ENCODE assay signal across 27 mouse cellular contexts in genomic region chr10:9860022-9860421, GRCm38 (mm10).
"Had no signal": no experiment of that assay in that cellular context is flagged by ENCODE, and none has a peak within 500 bp of the region (broad histone marks: within the 10 kb centered on the region; RNA-seq: fewer than 3 reads in every experiment).

No protein-coding gene starts in this region.

- H3K9ac ChIP-seq: embryonic facial prominence, embryonic 12.5 days; embryonic facial prominence, embryonic 13.5 days; embryonic facial prominence, embryonic 15.5 days; forebrain, embryonic 12.5 days; forebrain, embryonic 13.5 days; forebrain, embryonic 15.5 days; forebrain, postnatal 0 days had no signal

- H3K27ac ChIP-seq: embryonic facial prominence, embryonic 10.5 days; embryonic facial prominence, embryonic 12.5 days; embryonic facial prominence, embryonic 13.5 days; embryonic facial prominence, embryonic 15.5 days; forebrain, embryonic 10.5 days; forebrain, embryonic 12.5 days; forebrain, embryonic 13.5 days; forebrain, embryonic 15.5 days; gastrocnemius, adult 2 months; heart, adult 2 months had no signal

- DNase-seq: cerebellum, adult 8-10 months; cerebellum, adult 9-10 months; cerebellum, adult 9-11 months; cerebellum, postnatal 10 days; cerebellum, postnatal 14 days; cerebellum, postnatal 25 days; cerebellum, postnatal 36 days; forebrain, postnatal 0 days; gastrocnemius, adult 2 months; gastrocnemius, postnatal 10 days; gastrocnemius, postnatal 14 days; gastrocnemius, postnatal 25 days; gastrocnemius, postnatal 36 days; heart, adult 11 months; heart, adult 18-20 months; heart, adult 2 months had no signal

- H3K4me1 ChIP-seq: embryonic facial prominence, embryonic 10.5 days; embryonic facial prominence, embryonic 12.5 days; embryonic facial prominence, embryonic 13.5 days; embryonic facial prominence, embryonic 15.5 days; forebrain, embryonic 12.5 days; forebrain, embryonic 15.5 days had no signal

- ATAC-seq: forebrain, embryonic 13.5 days; forebrain, embryonic 14.5 days; forebrain, embryonic 15.5 days; forebrain, embryonic 16.5 days; forebrain, postnatal 0 days had no signal

- H3K9me3 ChIP-seq: embryonic facial prominence, embryonic 10.5 days; embryonic facial prominence, embryonic 12.5 days; embryonic facial prominence, embryonic 13.5 days; embryonic facial prominence, embryonic 15.5 days; forebrain, embryonic 12.5 days; forebrain, embryonic 13.5 days; forebrain, embryonic 15.5 days had no signal

- H3K36me3 ChIP-seq: embryonic facial prominence, embryonic 15.5 days had no signal

- H3K27me3 ChIP-seq: embryonic facial prominence, embryonic 12.5 days; embryonic facial prominence, embryonic 13.5 days; embryonic facial prominence, embryonic 15.5 days; forebrain, embryonic 12.5 days; forebrain, embryonic 13.5 days; forebrain, embryonic 15.5 days had no signal

- H3K4me2 ChIP-seq: embryonic facial prominence, embryonic 12.5 days; embryonic facial prominence, embryonic 13.5 days; embryonic facial prominence, embryonic 15.5 days; forebrain, embryonic 12.5 days; forebrain, embryonic 13.5 days; forebrain, embryonic 15.5 days had no signal

- H3K4me3 ChIP-seq: embryonic facial prominence, embryonic 10.5 days; embryonic facial prominence, embryonic 12.5 days; embryonic facial prominence, embryonic 13.5 days; embryonic facial prominence, embryonic 15.5 days; erythroblast, embryonic 14.5 days; forebrain, embryonic 10.5 days; forebrain, embryonic 12.5 days; forebrain, embryonic 13.5 days; forebrain, embryonic 15.5 days; gastrocnemius, adult 2 months; heart, adult 2 months had no signal
